Mouse (Mus musculus) bone marrow, adult 2 months (tissue): Measurements from ENCODE around the gene Snx19. TPM values are rescaled to one million over a fixed set of nuclear protein-coding genes. Genes with fewer than 3 reads are reported as not detected.

Experiments
- H3K27ac ChIP-seq: fragments of 200-500 bp; 2 replicates; pipeline ENCODE4 v1.5.1; 2012; ENCODE audit warnings: low read depth, mild to moderate bottlenecking, control low read depth, inconsistent platforms, low read length; ENCODE audit not compliant: control insufficient read depth, poor library complexity, insufficient read depth
- H3K4me1 ChIP-seq: fragments of 200-500 bp; 2 replicates; pipeline ENCODE4 v1.6.1; 2011; ENCODE audit warnings: low read length; ENCODE audit not compliant: control insufficient read depth, insufficient read depth
- H3K4me3 ChIP-seq: fragments of 200-500 bp; replicated peaks from 2 replicates; pipeline ENCODE3; 2011; ENCODE audit warnings: mild to moderate bottlenecking, low read depth, low read length, control low read depth; ENCODE audit not compliant: control insufficient read depth
- CTCF ChIP-seq: fragments of 200-500 bp; IDR thresholded peaks from 2 replicates; pipeline ENCODE4 v1.5.1; 2011; ENCODE audit warnings: low read length, control low read depth; ENCODE audit not compliant: control insufficient read depth, insufficient read depth
- POLR2A ChIP-seq: fragments of 200-500 bp; IDR thresholded peaks from 2 replicates; pipeline ENCODE4 v1.6.1; 2011; ENCODE audit warnings: low read depth, mild to moderate bottlenecking, control low read depth, low read length, borderline replicate concordance; ENCODE audit not compliant: control insufficient read depth
- WGBS: fragments of 180-500 bp; shearing (Covaris S2); methylation state at CpG from one replicate; pipeline ENCODE4 v1.1.7; 2018; 5-methylcytosine and 5-hydroxymethylcytosine counted together
- polyA plus RNA-seq: library from polyadenylated mRNA; stranded (reverse); fragments of >200 nt; gene quantifications from 2 replicates; pipeline ENCODE4 v1.2.4, GENCODE M21; 2011; ENCODE audit warnings: low replicate concordance; ENCODE audit not compliant: missing spikeins, insufficient read depth, insufficient read length

Gene Snx19
- polyA plus RNA-seq, 1 experiment, result 6.4 TPM

DNA sequence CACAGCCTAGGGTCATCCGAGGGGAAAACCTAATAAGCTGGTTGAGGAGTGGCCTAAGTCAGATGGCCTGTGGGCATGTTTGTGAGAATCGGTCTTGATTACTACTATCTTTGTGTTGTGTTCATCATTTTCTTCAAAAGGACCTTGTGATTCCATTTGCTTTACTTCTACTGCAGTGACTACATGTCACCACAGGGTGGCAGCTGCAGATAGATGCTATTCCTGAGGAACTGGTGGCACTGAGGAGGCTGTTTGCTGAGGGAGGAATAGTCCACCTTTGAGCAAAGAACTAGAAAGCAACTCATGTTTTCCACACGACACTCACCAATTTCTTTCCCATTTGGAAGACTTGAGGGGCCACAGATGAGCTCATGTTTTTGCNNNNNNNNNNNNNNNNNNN is 11.6 kb downstream of the Snx19 start:
- H3K4me1 ChIP-seq, result no peaks in the 10 kb centered on the region
- TF ChIP-seq CTCF, result peak; percentile 40
- TF ChIP-seq POLR2A, result no peak
- WGBS, result 73% methylated on average over 3 of the region's 3 CpGs

DNA sequence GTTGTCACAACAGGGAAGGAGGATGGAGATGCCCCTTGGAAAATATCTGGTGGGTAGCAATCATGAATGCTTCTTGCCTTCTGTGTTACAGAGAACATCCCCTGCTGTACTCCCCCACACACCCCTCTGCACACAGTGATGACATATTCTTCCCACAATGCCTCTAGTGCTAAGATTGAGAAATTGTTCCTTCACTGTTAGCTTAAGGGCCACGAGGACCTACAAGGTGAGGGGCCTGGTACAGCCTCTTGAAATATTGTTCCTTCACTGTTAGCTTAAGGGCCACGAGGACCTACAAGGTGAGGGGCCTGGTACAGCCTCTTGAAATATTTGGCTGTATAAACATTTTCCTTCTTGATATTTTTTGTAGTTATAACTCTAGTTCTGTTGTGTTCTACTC is 14.9 kb downstream of the Snx19 start:
- TF ChIP-seq POLR2A (no peak), CTCF (no peak)
- H3K4me3 ChIP-seq, result no peak overlapping the region
- 71% methylated on average over 2 of the region's 2 CpGs for WGBS
- H3K4me1 ChIP-seq, result no peaks in the 10 kb centered on the region
- no peak overlapping the region for H3K27ac ChIP-seq

More for the DNA sequence above, 11.6 kb downstream of the Snx19 start:
- no peak overlapping the region for H3K27ac ChIP-seq
- no peak overlapping the region for H3K4me3 ChIP-seq

DNA sequence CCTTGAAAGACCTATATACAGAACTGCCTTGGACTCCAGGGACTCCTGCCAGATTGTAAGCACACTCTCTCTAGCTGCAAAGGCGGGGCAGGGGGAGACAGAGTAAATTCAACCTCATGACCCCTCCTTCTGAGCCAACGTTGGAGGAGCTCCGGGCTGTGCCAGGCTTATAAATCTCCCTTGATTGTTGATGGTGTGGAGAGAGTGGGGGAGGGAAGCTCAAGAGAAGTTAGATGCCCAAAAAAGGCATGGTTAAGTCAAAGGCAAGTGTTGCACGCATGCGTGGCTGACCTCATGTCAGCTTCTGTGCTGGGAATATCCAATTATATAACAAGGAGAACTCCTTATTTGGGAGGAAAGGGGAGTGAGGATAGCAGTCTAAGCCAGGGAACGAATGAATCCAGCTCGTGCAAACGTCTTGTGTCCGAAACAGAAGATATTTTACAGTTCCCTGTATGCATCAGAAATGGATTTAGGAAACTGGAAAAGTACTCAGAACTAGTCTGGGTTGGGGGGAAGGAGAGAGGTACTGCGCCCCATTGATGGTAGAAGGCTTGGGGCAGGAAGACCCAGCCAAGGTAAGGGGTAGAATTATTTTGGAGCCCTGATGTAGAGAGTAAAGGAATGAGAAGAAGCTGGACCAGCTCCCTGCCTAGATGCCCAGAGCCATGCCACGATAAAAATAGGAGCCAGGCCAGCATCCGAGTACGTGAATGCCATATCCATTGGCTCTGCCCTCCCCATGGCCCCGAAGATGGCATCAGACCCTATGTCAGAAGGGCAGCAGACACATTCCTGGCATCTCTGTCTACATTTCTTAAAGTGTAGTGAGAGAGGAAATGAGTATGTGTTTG is 18.6 kb downstream of the Snx19 start:
- Histone ChIP-seq H3K4me1 (no peaks in the 10 kb centered on the region), H3K4me3 (no peak overlapping the region), H3K27ac (no peak overlapping the region)
- WGBS, result 87% methylated on average over 14 of the region's 14 CpGs
- TF ChIP-seq CTCF (no peak), POLR2A (no peak)

DNA sequence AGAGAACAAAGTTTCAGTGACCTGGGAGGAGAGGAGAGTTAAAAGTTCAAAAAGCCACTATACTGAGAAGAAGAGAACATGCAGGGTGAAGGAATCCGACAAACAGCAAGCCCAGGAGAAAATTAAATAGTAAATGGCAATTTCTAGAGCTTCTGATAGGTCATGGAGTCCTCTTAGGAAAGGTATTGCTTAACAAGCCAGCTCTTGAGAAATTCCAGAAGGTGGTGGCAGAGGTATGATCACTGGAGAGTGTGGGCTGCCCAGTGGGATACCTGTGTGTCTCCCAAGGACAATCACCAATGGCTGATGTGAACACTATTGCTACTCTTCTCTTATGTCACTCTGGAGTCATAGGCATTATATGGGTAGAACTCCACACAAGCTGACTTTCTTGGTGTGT is 19.2 kb downstream of the Snx19 start:
- Histone ChIP-seq H3K4me1 (no peaks in the 10 kb centered on the region), H3K4me3 (no peak overlapping the region), H3K27ac (no peak overlapping the region)
- no peak for TF ChIP-seq CTCF
- no peak for TF ChIP-seq POLR2A
- 89% methylated on average over 1 of the region's 1 CpGs for WGBS

DNA sequence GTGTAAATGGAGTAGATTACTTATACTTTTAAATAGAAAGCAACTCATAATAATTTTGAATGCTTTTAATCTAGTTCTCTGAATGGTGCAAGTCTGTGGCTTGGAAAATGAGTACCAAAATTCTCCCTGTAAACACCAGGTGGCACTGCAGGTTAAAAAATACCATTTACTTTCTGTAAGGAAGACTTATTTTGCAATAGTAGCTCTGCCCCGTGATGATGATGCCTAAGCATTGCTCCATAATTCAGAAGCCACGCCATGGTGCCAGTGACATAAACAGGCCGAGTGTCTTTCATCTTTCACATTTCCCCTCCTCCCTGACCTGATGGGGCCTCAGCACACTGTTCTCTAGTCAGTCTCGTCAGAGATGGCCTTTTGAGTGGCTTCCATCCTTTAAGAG is 21.6 kb downstream of the Snx19 start:
- H3K4me3 ChIP-seq, result no peak overlapping the region
- WGBS, result 36% methylated on average over 4 of the region's 4 CpGs
- no peak overlapping the region for H3K27ac ChIP-seq
- TF ChIP-seq CTCF (no peak), POLR2A (no peak)
- H3K4me1 ChIP-seq, result no peaks in the 10 kb centered on the region

DNA sequence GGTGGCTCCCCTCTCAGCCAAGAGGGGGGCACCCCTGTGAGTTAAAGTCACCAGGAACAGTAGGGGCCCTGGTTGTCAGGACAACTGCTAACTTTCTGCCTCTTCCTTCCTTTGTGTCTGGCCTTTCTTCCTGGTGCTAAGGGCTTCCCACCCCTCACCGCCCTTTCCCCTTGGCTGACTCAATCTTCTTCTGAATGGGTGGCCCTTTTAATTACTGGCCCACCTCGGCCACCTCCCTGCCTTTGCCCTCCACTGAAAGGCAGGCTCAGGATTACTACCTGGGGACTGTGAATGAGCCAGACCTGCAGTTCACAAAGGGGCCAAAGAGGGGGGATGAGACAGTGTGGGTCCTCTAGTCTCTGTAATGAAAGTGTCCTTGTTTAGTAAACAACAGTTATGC is 23.0 kb downstream of the Snx19 start:
- H3K27ac ChIP-seq, result no peak overlapping the region
- no peak overlapping the region for H3K4me3 ChIP-seq
- 76% methylated on average over 2 of the region's 2 CpGs for WGBS
- H3K4me1 ChIP-seq, result no peaks in the 10 kb centered on the region
- TF ChIP-seq POLR2A (no peak), CTCF (no peak)

DNA sequence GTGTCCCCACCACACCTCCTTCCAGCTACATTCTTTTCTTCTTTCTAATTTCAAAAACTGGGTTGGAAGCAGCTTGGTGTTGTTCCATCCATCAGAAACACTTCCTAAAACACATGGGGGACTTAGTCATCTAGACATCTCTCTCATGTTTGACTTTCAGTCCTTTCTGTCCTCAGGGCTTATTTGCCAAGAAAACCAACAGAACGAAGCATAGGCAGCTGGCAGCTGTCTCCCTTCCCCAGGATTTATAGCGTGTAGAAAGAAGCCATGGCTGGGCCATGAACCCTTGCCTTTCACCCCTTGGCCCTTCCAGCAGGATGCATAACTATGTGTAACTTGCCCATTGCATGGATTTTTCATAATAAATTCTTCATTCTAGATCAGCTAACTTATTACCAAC is 23.9 kb downstream of the Snx19 start:
- Histone ChIP-seq H3K4me3 (no peak overlapping the region), H3K27ac (no peak overlapping the region), H3K4me1 (no peaks in the 10 kb centered on the region)
- WGBS, result 81% methylated on average over 2 of the region's 2 CpGs
- no peak for TF ChIP-seq POLR2A
- no peak for TF ChIP-seq CTCF

DNA sequence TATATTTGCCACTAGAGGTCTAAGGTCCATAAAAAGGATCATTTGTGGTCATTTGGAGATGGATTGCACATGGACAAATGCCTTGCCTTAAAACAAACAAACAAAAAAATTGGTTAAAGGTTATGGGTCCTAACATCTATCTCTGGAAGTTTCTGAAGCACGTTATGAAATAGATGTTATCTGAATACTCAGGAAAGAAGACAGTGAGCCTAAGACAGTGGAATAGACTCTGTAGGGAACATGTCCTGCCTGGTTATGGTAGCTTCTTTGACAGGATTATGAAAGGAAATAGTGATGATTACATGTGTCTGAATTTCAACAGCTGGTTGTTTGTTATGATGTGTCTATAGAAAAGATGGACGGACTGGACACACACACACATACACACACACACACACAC is 27.6 kb downstream of the Snx19 start:
- H3K4me1 ChIP-seq, result no peaks in the 10 kb centered on the region
- H3K27ac ChIP-seq, result no peak overlapping the region
- TF ChIP-seq CTCF (no peak), POLR2A (no peak)
- no peak overlapping the region for H3K4me3 ChIP-seq
- 88% methylated on average over 2 of the region's 2 CpGs for WGBS

DNA sequence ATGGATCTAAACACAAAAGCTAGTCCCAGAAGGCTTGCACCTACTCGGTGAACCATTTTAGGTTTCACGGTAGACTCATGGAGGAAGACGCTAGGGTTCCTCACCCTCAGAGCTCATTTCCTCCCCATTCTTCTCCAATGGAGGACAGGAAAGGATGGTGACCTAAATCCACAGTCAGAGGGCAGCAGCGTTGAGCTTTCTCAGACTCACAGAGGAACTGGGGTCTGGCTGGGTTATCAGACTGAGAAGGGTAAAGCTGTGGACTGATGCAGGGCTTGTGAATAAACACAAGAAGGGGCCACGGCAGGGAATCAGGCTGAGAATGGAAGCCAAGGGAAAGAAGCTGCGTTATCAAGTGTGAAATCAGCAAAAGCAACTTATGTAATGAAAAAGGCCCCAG is 29.3 kb downstream of the Snx19 start:
- no peak for TF ChIP-seq CTCF
- no peak for TF ChIP-seq POLR2A
- 77% methylated on average over 6 of the region's 6 CpGs for WGBS
- Histone ChIP-seq H3K4me3 (no peak overlapping the region), H3K27ac (no peak overlapping the region), H3K4me1 (no peaks in the 10 kb centered on the region)
